Mouse (Mus musculus): ENCODE measurements around the gene Jmjd4. TPM values are rescaled to one million over a fixed set of nuclear protein-coding genes. Genes with fewer than 3 reads are reported as not detected.

Gene Jmjd4
- polyA plus RNA-seq (2016; fragmentation: Nextera tagmentation; extraction: Ambion mirVana): 16.8 and 21.8 TPM in 2 replicates

DNA sequence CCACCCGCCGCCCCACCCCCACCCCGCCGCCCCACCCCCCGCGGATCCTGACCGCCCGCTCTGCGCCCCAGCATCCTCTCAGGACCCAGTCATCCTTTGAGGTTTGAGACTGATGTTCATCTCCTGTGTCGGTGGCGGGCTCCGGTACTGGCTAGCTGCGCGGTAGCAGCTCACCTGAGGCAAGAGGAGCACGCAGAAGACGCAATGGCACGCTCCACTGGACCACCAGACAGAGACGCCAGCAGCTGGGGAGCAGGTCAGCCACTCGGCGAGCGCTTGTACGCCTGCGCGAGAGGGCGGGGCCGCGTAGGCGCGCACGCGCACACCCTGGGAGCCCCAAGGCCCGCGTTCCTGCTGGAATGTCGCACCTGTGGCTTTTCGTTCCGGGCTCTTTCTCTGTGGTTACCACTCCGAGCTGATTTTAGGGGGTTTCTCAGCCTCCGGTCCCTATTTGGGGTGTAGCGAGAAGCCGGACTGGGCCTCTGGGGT is at the start of gene Jmjd4:
Gene Jmjd4 (plus strand): TSS at position 305 of the 489 bp plus-strand sequence.
- peak within 1 kb of the TSS; percentile 79 for H3K4me3 ChIP-seq
- peaks cover 25% of the 10 kb centered on the region for H3K4me1 ChIP-seq
- no peaks in the 10 kb centered on the region for H3K9me3 ChIP-seq (replicated peaks)
- peaks cover 42% of the 10 kb centered on the region for H3K36me3 ChIP-seq
- no peaks in the 10 kb centered on the region for H3K27me3 ChIP-seq (ENCODE audit: low read depth, poor library complexity, severe bottlenecking)
- DNase-seq (ENCODE audit: low spot score): peak; percentile 96
- peak within 1 kb of the TSS; percentile 87 for H3K27ac ChIP-seq
- under 1% methylated on average over 38 of the region's 40 CpGs for WGBS

DNA sequence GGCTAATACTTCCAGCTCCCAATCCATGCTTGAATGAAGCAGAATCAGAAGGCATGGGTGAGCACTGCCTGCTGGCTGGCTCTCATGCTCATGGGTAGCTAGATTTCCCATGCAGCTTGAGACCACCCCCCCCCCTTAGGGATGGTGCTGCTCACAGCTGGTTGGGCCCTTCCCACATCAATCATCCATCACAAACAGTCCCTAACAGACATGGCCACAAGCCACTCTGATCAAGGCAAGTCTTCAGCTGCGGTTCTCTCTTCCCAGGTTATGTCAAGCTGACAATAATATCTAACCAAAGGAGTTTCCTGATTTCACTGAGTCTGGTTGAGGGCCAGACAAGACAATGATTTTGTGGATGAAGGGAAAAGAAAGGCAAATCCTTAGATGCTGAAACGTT is 49.0 kb upstream of the Jmjd4 start:
- H3K4me3 ChIP-seq: no peak overlapping the region
- 83% methylated on average over 2 of the region's 2 CpGs for WGBS
- no peak for DNase-seq (ENCODE audit: low spot score)

DNA sequence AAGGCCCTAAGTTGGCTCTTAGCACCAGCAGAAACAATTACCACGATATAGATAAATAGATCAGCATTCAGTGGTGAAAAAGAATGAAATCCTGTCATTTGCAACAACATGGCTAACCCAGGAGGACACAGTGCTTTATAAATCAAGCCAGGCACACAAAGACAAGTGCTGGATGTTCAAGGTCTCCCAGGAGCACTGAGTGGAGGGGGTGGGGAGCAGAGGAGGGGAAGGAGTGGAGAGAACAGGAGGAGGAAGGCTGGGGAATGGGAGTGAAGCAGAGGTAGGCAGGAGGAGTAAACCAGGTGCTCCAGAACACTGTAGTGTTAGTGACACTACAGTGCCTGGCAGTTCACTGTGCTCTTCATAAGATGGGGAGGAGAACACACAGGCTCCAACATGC is 44.1 kb upstream of the Jmjd4 start:
- 86% methylated on average over 1 of the region's 1 CpGs for WGBS
- H3K4me3 ChIP-seq: no peak overlapping the region
- no peak overlapping the region for H3K27ac ChIP-seq
- no peaks in the 10 kb centered on the region for H3K27me3 ChIP-seq (ENCODE audit: low read depth, poor library complexity, severe bottlenecking)
- no peak for DNase-seq (ENCODE audit: low spot score)
- H3K9me3 ChIP-seq (replicated peaks): no peaks in the 10 kb centered on the region
- H3K4me1 ChIP-seq: 0 out of 2 replicates have a peak, but pooled peaks cover 2% of the 10 kb centered on the region
- H3K36me3 ChIP-seq: peaks cover 68% of the 10 kb centered on the region

More for the DNA sequence above, 49.0 kb upstream of the Jmjd4 start:
- Histone ChIP-seq H3K36me3 (peaks cover 27% of the 10 kb centered on the region), H3K27me3 (ENCODE audit: low read depth, poor library complexity, severe bottlenecking) (no peaks in the 10 kb centered on the region), H3K9me3 (replicated peaks) (no peaks in the 10 kb centered on the region), H3K27ac (no peak overlapping the region), H3K4me1 (peaks cover 30% of the 10 kb centered on the region)

DNA sequence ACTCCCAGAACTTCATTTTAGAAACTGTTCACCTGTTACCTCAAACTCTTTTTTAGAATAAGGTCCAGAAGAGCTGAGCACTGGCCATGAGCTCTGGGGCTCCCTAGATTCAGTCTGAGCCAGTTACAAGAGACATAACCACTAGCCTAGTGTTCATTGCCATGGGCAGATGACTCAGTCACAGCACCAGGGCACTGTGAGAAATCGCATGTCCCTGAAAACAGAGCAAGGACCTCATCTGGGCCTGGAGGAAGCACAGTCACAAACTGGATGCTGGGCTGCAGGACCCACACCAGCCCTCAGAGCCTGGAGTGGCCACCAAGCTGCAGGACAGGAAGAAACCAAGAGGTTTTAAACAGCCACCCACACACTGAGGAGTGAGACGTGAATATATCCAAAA is 39.0 kb upstream of the Jmjd4 start:
- WGBS: 91% methylated on average over 2 of the region's 2 CpGs
- Histone ChIP-seq H3K4me3 (no peak overlapping the region), H3K4me1 (peaks cover 6% of the 10 kb centered on the region), H3K9me3 (replicated peaks) (no peaks in the 10 kb centered on the region), H3K36me3 (peaks cover 77% of the 10 kb centered on the region), H3K27me3 (ENCODE audit: low read depth, poor library complexity, severe bottlenecking) (no peaks in the 10 kb centered on the region), H3K27ac (no peak overlapping the region)
- no peak for DNase-seq (ENCODE audit: low spot score)

DNA sequence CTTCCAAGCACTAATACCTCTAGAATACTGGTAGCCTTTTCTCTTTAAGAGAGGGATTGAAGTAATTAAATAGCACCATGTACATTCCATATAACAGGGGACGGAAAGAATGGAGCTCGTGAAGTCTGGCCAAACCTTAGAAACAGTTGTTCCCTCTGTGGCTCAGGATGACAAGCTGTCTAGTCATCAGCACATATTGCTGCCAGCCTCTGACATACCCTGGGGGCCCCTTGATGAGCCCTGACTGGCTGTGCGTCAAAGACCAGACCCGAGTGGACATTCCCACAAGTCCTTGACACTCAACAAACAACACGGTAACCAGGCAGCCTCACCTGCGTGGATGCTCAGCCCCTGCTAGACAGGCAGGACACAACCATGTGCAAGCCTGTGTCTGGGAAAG is 37.8 kb upstream of the Jmjd4 start:
- DNase-seq (ENCODE audit: low spot score): no peak
- H3K36me3 ChIP-seq: peaks cover 69% of the 10 kb centered on the region
- no peaks in the 10 kb centered on the region for H3K27me3 ChIP-seq (ENCODE audit: low read depth, poor library complexity, severe bottlenecking)
- WGBS: 86% methylated on average over 6 of the region's 6 CpGs
- H3K4me1 ChIP-seq: peaks cover 6% of the 10 kb centered on the region
- no peaks in the 10 kb centered on the region for H3K9me3 ChIP-seq (replicated peaks)
- no peak overlapping the region for H3K4me3 ChIP-seq
- no peak overlapping the region for H3K27ac ChIP-seq

DNA sequence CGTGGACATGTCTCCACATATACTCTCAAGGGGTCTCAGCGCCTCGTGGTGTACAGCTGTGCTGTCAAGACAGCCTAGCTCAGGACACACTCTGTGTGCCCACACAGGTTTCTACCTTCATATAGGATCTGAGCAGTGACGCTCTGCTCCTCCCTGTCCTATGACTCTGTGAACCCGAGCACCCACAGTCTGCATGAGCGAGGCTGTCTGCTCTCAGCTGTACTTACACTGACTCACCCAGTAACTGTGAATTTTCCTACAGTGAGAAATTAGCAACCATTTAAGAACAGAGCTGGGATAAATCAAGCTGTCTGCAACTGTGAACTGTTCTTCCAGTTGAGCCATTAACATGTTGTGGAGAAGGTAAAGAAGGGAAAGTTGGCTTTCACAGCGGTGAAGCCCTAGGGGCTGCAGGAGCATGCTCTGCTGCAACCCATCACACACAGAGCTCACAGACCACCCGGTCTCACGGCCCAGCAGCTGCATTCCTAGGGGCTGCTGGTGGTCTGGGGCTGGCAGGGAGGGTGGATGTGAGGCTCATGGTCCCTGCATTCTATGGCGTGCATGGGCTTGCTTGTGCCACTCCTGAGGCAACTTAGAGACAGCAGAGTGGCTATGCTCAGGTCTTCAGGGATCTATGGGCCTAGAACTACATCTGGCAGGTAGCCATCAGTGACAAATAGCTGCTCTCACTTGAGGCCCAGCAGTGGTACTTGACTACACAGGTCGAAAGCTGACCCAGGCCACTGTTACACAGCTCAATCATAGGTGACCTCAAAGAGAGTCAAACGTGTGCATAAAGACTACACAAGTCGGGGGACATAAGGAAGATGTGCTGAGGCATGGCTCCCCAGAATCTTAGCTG is 36.6 kb upstream of the Jmjd4 start:
- 79% methylated on average over 13 of the region's 13 CpGs for WGBS
- DNase-seq (ENCODE audit: low spot score): no peak
- no peak overlapping the region for H3K4me3 ChIP-seq
- no peaks in the 10 kb centered on the region for H3K27me3 ChIP-seq (ENCODE audit: low read depth, poor library complexity, severe bottlenecking)
- H3K27ac ChIP-seq: no peak overlapping the region
- peaks cover 62% of the 10 kb centered on the region for H3K36me3 ChIP-seq
- no peaks in the 10 kb centered on the region for H3K9me3 ChIP-seq (replicated peaks)
- peaks cover 6% of the 10 kb centered on the region for H3K4me1 ChIP-seq

DNA sequence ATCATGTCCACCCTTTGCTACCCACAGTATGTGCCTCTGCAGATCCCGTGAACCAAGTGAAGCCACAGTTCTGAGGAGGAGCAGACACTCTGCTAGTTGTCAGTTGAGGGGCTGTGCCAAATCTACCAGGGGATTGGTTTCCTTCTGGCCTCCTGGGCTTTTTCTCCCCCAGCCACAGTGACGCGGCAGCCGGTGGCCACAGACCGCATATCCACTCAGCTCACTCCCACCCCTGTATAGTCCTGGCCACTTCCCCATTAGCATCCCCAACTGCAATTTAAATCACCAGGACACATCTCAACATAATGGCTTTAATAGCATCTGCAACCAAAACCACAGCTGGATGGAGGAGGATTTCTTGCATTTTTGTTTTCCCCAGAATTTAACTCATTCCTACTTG is 31.1 kb upstream of the Jmjd4 start:
- H3K4me3 ChIP-seq: no peak overlapping the region
- no peak overlapping the region for H3K27ac ChIP-seq
- no peaks in the 10 kb centered on the region for H3K9me3 ChIP-seq (replicated peaks)
- DNase-seq (ENCODE audit: low spot score): no peak
- peaks cover 7% of the 10 kb centered on the region; the same call in 1 of the 2 replicates for H3K4me1 ChIP-seq
- 91% methylated on average over 5 of the region's 5 CpGs for WGBS
- H3K36me3 ChIP-seq: peaks cover 83% of the 10 kb centered on the region
- H3K27me3 ChIP-seq (ENCODE audit: low read depth, poor library complexity, severe bottlenecking): no peaks in the 10 kb centered on the region

DNA sequence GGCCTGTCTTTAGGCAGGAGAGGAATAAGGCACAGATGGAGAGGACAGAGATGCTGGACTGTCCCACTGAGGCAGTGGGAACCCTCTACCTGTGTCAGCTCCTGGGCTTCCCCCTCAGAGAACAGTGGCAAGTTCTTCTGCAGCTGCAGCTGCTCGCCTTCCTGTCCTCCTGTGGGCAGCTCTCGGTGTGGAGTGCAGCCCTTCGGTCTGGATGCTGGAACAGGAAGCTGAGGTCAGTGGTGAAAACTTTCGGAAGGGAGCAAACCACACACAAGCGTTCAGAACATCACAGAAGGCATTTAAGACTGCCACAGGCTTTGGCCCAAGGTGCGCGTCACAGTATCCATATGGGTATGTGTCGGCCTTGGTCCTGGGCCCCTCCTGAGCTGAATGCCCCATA is 28.4 kb upstream of the Jmjd4 start:
- no peaks in the 10 kb centered on the region for H3K27me3 ChIP-seq (ENCODE audit: low read depth, poor library complexity, severe bottlenecking)
- 89% methylated on average over 8 of the region's 8 CpGs for WGBS
- H3K4me1 ChIP-seq: peaks cover 7% of the 10 kb centered on the region; the same call in 1 of the 2 replicates
- no peak overlapping the region for H3K4me3 ChIP-seq
- H3K9me3 ChIP-seq (replicated peaks): no peaks in the 10 kb centered on the region
- DNase-seq (ENCODE audit: low spot score): no peak
- no peak overlapping the region for H3K27ac ChIP-seq
- H3K36me3 ChIP-seq: peaks cover 87% of the 10 kb centered on the region

DNA sequence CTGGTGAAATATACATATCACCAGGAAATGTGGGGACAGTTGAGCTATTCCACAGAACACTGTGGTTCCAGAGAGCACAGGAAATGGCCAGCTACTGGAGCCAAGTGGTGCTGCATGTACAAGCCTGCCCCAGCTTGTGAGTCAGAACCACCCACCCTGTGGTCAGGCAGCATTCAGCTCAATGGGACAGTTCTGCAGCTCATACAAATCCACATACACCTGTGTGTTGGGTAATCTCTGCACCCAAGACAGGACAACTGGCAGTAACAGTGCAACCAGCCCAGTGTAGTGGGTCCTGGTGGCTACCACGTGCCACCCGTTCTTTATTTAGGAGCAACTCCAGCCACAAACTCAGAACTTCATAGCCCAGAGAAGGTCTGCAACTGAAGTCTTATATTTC is 27.9 kb upstream of the Jmjd4 start:
- whole genome bisulfite sequencing: 92% methylated on average over 2 of the region's 2 CpGs
- H3K27me3 ChIP-seq (ENCODE audit: low read depth, poor library complexity, severe bottlenecking): no peaks in the 10 kb centered on the region
- no peak overlapping the region for H3K27ac ChIP-seq
- peaks cover 89% of the 10 kb centered on the region for H3K36me3 ChIP-seq
- peaks cover 7% of the 10 kb centered on the region; the same call in 1 of the 2 replicates for H3K4me1 ChIP-seq
- H3K4me3 ChIP-seq: no peak overlapping the region
- H3K9me3 ChIP-seq (replicated peaks): no peaks in the 10 kb centered on the region
- no peak for DNase-seq (ENCODE audit: low spot score)

DNA sequence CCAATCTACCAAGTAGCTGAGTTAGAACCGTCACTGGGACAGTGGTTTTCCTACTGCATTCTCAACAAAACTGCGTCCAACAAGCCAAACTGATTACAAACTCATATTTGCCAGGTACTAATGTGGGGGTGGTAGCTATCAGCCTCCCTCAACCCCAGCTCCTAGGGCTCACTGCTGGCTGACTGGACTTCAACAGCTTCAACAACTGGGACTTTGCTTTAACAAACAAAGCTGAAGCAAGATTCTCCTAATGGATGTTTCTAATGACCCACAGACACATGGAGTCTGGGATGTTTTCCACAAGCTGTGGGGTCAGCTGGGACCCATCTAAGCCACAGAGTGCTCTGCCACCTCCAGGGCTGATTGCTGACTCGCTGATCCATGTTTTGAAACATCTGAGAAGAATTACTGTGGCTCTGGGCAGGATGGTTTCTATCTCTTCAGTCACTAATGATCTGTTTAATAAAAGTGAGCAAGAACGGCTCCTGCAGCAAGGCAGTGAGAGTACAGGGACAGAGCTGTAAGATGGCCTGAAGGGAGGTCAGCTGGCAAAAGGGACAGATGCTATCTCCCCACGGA is 26.7 kb upstream of the Jmjd4 start:
- 75% methylated on average over 5 of the region's 5 CpGs for WGBS

DNA sequence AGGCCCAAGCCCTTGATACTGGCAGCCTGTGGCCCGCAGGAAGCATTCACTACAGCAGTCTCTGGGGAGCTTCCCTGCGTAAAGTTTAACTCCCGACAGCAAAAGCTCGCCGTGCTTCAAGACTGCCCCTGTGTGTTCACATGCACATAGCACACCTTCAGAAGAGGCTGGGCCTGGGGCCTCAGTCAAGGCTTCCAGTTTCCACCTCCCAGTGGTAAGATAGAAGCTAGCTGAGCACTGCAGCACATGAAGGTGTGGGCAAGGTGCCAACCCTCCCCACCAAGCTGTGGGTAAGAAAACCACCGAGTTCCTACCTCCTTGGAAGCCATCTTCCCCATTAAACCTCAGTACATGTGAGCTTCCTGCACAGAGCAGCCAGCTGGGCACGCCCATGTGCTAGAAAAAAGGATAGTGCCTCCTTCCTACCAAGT is 24.2 kb upstream of the Jmjd4 start:
- DNase-seq (ENCODE audit: low spot score): no peak
- H3K9me3 ChIP-seq (replicated peaks): no peaks in the 10 kb centered on the region
- peaks cover 84% of the 10 kb centered on the region for H3K36me3 ChIP-seq
- H3K4me3 ChIP-seq: no peak overlapping the region
- H3K4me1 ChIP-seq: no peaks in the 10 kb centered on the region
- WGBS: 79% methylated on average over 7 of the region's 7 CpGs
- no peaks in the 10 kb centered on the region for H3K27me3 ChIP-seq (ENCODE audit: low read depth, poor library complexity, severe bottlenecking)
- H3K27ac ChIP-seq: no peak overlapping the region

More for the DNA sequence above, 26.7 kb upstream of the Jmjd4 start:
- H3K4me1 ChIP-seq: peaks cover 7% of the 10 kb centered on the region; the same call in 1 of the 2 replicates
- no peak overlapping the region for H3K4me3 ChIP-seq
- no peak for DNase-seq (ENCODE audit: low spot score)
- H3K36me3 ChIP-seq: peaks cover 96% of the 10 kb centered on the region
- H3K27ac ChIP-seq: no peak overlapping the region
- no peaks in the 10 kb centered on the region for H3K9me3 ChIP-seq (replicated peaks)
- H3K27me3 ChIP-seq (ENCODE audit: low read depth, poor library complexity, severe bottlenecking): no peaks in the 10 kb centered on the region

DNA sequence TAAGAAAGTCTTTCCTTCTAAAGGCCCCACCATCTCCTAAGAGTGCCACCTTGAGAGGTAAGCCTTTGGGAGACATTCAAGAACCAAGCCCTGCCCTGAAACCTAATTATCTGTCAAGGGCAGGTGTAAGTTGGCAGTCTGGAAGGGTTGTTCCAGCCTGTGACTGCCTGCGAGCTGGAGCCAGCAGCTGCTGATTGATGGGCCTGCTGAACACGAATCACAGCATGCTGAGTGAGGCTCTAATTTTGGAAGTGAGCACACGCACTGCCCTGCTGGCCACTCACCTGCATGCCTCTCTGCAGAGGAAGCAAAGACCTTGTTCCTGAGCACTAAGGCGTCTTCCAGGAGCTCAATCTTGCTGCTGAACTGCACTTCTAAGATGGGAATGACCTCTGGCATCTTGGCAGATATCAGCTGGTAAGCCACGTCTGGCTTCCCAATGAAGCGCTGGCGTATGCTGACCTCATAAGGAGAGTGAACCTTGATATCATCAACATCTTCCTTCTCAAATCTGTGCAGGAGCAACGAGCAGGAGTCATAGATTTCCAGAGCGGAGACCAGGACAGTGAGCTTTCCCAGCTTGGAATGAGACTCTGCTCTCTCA is 21.7 kb upstream of the Jmjd4 start:
- 90% methylated on average over 9 of the region's 9 CpGs for WGBS
- no peaks in the 10 kb centered on the region for H3K9me3 ChIP-seq (replicated peaks)
- H3K27me3 ChIP-seq (ENCODE audit: low read depth, poor library complexity, severe bottlenecking): no peaks in the 10 kb centered on the region
- no peak overlapping the region for H3K4me3 ChIP-seq
- H3K36me3 ChIP-seq: peaks cover 85% of the 10 kb centered on the region
- DNase-seq (ENCODE audit: low spot score): no peak
- no peaks in the 10 kb centered on the region for H3K4me1 ChIP-seq
- no peak overlapping the region for H3K27ac ChIP-seq

DNA sequence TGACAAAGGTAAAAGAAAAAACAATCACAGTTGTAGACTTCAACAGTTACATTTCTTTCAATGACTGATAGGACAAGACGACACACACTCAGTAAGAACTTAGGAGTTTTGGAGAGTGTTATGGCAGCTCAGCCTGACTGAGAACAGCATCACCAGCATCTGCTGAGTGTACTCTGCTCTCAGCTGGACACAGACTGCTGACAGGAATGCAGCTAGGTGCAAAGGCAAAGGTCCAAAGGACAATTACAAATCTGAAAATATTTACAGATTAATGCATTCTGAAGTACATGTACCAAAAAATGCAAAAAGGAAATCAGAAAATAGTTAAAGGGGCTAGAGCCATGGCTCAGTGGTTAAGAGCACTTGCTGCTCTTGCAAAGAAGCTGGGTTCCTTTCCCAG is 19.9 kb upstream of the Jmjd4 start:
- no peak overlapping the region for H3K27ac ChIP-seq

More for the DNA sequence above, 19.9 kb upstream of the Jmjd4 start:
- H3K9me3 ChIP-seq (replicated peaks): no peaks in the 10 kb centered on the region
- peaks cover 85% of the 10 kb centered on the region for H3K36me3 ChIP-seq
- no peak overlapping the region for H3K4me3 ChIP-seq
- WGBS: 91% methylated on average over 1 of the region's 1 CpGs
- H3K27me3 ChIP-seq (ENCODE audit: low read depth, poor library complexity, severe bottlenecking): no peaks in the 10 kb centered on the region
- DNase-seq (ENCODE audit: low spot score): no peak
- no peaks in the 10 kb centered on the region for H3K4me1 ChIP-seq
